Mouse (Mus musculus) hindbrain, embryonic 11.5 days (tissue): ENCODE measurements around the gene Amt. TPM values are rescaled to one million over a fixed set of nuclear protein-coding genes. Genes with fewer than 3 reads are reported as not detected.
"Not testable (repeated sequence)": the region's sequence is repeated elsewhere in the genome, so short reads cannot be mapped to it uniquely, and the experiment has no call there.

ENCODE experiments used
- ATAC-seq: fragments of 200-750 bp; cut with Nextera tagmentation; 2 replicates; pipeline ENCODE4 v1.8.0; 2017; ENCODE audit warnings: mild to moderate bottlenecking, moderate TSS enrichment, moderate library complexity; ENCODE audit not compliant: low FRiP score
- DNase-seq: peaks from one replicate; pipeline ENCODE4 v3.0.0-alpha.2; 2015; ENCODE audit warnings: low spot score
- H3K27ac ChIP-seq: fragments of 300-500 bp; sonication (generic); 2 replicates; pipeline ENCODE4 v1.5.1; 2014; ENCODE audit warnings: mild to moderate bottlenecking, low read depth, low read length
- H3K27me3 ChIP-seq: fragments of 300-500 bp; sonication (generic); 2 replicates; pipeline ENCODE4 v1.6.1; 2014; ENCODE audit warnings: mild to moderate bottlenecking, low read length, moderate library complexity, mixed read lengths; ENCODE audit not compliant: control insufficient read depth, insufficient read depth
- H3K36me3 ChIP-seq: fragments of 300-500 bp; sonication (generic); 2 replicates; pipeline ENCODE4 v1.6.1; 2014; ENCODE audit warnings: mild to moderate bottlenecking, low read length, moderate library complexity, mixed read lengths; ENCODE audit not compliant: control insufficient read depth, insufficient read depth
- H3K4me1 ChIP-seq: fragments of 300-500 bp; sonication (generic); replicated peaks from 2 replicates; pipeline ENCODE4 v1.6.1; 2014; ENCODE audit warnings: low read length, mixed read lengths; ENCODE audit not compliant: control insufficient read depth, insufficient read depth
- H3K4me2 ChIP-seq: fragments of 300-500 bp; sonication (generic); replicated peaks from 2 replicates; pipeline ENCODE4 v1.6.1; 2014; ENCODE audit warnings: mild to moderate bottlenecking, low read depth, low read length
- H3K4me3 ChIP-seq: fragments of 300-500 bp; sonication (generic); 2 replicates; pipeline ENCODE4 v1.5.1; 2014; ENCODE audit warnings: low read depth, low read length
- H3K9ac ChIP-seq: fragments of 300-500 bp; sonication (generic); 2 replicates; pipeline ENCODE4 v1.6.1; 2014; ENCODE audit warnings: low read depth, low read length
- H3K9me3 ChIP-seq: fragments of 300-500 bp; sonication (generic); 2 replicates; pipeline ENCODE4 v1.6.1; 2016; ENCODE audit warnings: low read length; ENCODE audit not compliant: control insufficient read depth
- WGBS: fragments of 180-500 bp; shearing (Covaris S2); extraction: QIAGEN DNeasy Blood & Tissue Kit; methylation state at CpG from one replicate; pipeline ENCODE4 v1.1.7; 2014; 5-methylcytosine and 5-hydroxymethylcytosine counted together
- polyA plus RNA-seq: library from polyadenylated mRNA; unstranded; fragments of >200 nt; fragmentation: Nextera tagmentation; extraction: Ambion mirVana; gene quantifications from 2 replicates; pipeline ENCODE4 v1.2.1, GENCODE M21; 2014

The Amt gene
- polyA plus RNA-seq, 1 experiment from 2014 or later: 23.8 TPM

GRCm38 (mm10) chr9:108274476-108275330, 21.9 kb upstream of the Amt start:
- WGBS: 76% methylated on average over 5 of the region's 5 CpGs
- ATAC-seq: no peak

GRCm38 (mm10) chr9:108275331-108275659, 21.4 kb upstream of the Amt start:
- Histone ChIP-seq H3K9ac (no peak overlapping the region), H3K4me2 (no peak overlapping the region), H3K4me3 (no peak overlapping the region), H3K36me3 (no peaks in the 10 kb centered on the region), H3K9me3 (no peaks in the 10 kb centered on the region), H3K4me1 (no peaks in the 10 kb centered on the region), H3K27ac (no peak overlapping the region), H3K27me3 (no peaks in the 10 kb centered on the region)
- 57% methylated on average over 6 of the region's 6 CpGs for WGBS
- ATAC-seq (no peak), DNase-seq (no peak)

More at GRCm38 (mm10) chr9:108274476-108275330, 21.9 kb upstream of the Amt start:
- no peaks in the 10 kb centered on the region for H3K4me1 ChIP-seq
- H3K27ac ChIP-seq: no peak overlapping the region
- no peak overlapping the region for H3K4me2 ChIP-seq
- no peaks in the 10 kb centered on the region for H3K9me3 ChIP-seq
- no peak overlapping the region for H3K9ac ChIP-seq
- no peaks in the 10 kb centered on the region for H3K27me3 ChIP-seq
- no peak overlapping the region for H3K4me3 ChIP-seq
- H3K36me3 ChIP-seq: no peaks in the 10 kb centered on the region
- no peak for DNase-seq

GRCm38 (mm10) chr9:108278697-108279450, 17.8 kb upstream of the Amt start:
- Histone ChIP-seq H3K4me3 (no peak overlapping the region), H3K9me3 (no peaks in the 10 kb centered on the region), H3K27me3 (no peaks in the 10 kb centered on the region), H3K36me3 (no peaks in the 10 kb centered on the region), H3K9ac (no peak overlapping the region), H3K4me1 (no peaks in the 10 kb centered on the region), H3K4me2 (no peak overlapping the region), H3K27ac (no peak overlapping the region)
- 68% methylated on average over 10 of the region's 10 CpGs for WGBS
- DNase-seq (peak; percentile 50), ATAC-seq (no peak)

GRCm38 (mm10) chr9:108280071-108280828, 16.4 kb upstream of the Amt start:
- no peaks in the 10 kb centered on the region for H3K36me3 ChIP-seq
- ATAC-seq (no peak), DNase-seq (no peak)
- no peak overlapping the region for H3K4me3 ChIP-seq
- no peak overlapping the region for H3K9ac ChIP-seq
- no peak overlapping the region for H3K27ac ChIP-seq
- no peaks in the 10 kb centered on the region for H3K9me3 ChIP-seq
- 53% methylated on average over 8 of the region's 8 CpGs for WGBS
- no peaks in the 10 kb centered on the region for H3K4me1 ChIP-seq
- H3K27me3 ChIP-seq: no peaks in the 10 kb centered on the region
- H3K4me2 ChIP-seq: no peak overlapping the region

GRCm38 (mm10) chr9:108284410-108284809, 12.2 kb upstream of the Amt start:
- H3K27ac ChIP-seq: no peak overlapping the region
- no peak overlapping the region for H3K4me3 ChIP-seq
- no peaks in the 10 kb centered on the region for H3K4me1 ChIP-seq
- DNase-seq: peak; percentile 82
- no peak overlapping the region for H3K9ac ChIP-seq
- no peak overlapping the region for H3K4me2 ChIP-seq
- 14% methylated on average over 6 of the region's 6 CpGs for WGBS
- no peaks in the 10 kb centered on the region for H3K27me3 ChIP-seq
- H3K9me3 ChIP-seq: no peaks in the 10 kb centered on the region
- 0 out of 2 replicates have a peak, but pooled peaks have one; percentile 47 for ATAC-seq
- H3K36me3 ChIP-seq: no peaks in the 10 kb centered on the region

- not testable (repeated sequence) for H3K4me2 ChIP-seq, H3K36me3 ChIP-seq, H3K4me3 ChIP-seq, H3K27me3 ChIP-seq, DNase-seq, ATAC-seq, H3K9ac ChIP-seq, H3K27ac ChIP-seq, H3K9me3 ChIP-seq, H3K4me1 ChIP-seq
- WGBS: 87% methylated on average over 3 of the region's 6 CpGs
Measured at GRCm38 (mm10) chr9:108287526-108288238, 9.0 kb upstream of the Amt start.

GRCm38 (mm10) chr9:108289347-108289746, 7.3 kb upstream of the Amt start:
- Histone ChIP-seq H3K4me3 (peak overlapping the region; percentile 46), H3K9ac (peak overlapping the region; percentile 61), H3K4me2 (peak overlapping the region; percentile 36), H3K9me3 (no peaks in the 10 kb centered on the region), H3K4me1 (0 out of 2 replicates have a peak, but pooled peaks cover 2% of the 10 kb centered on the region), H3K36me3 (no peaks in the 10 kb centered on the region), H3K27ac (0 out of 2 replicates have a peak overlapping the region, but pooled peaks have one; percentile 73), H3K27me3 (no peaks in the 10 kb centered on the region)
- ATAC-seq: no peak
- no peak for DNase-seq
- 63% methylated on average over 2 of the region's 2 CpGs for WGBS
